11 mouse cellular contexts compared by ENCODE assay signal in the genomic region with DNA sequence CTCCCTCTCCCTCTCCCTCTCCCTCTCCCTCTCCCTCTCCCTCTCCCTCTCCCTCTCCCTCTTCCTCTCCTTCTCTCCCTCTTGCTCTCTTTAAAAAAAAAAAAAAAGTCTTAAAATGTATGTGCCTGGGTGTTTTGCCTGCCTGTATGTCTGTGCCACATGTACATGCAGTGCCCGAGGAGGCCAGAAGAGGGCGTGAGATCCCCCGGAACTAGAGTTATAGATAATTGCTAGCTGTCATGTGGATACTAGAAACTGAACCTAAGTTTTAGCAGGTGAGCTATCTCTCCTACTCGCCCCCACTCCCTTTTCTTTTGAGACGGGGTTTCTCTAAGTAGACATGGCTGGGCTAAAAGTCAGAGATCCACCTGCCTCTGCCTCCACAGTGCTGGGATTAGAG. TPM values are rescaled to one million over a fixed set of nuclear protein-coding genes. Genes with fewer than 3 reads are reported as not detected.
DNase-seq lines count a peak whose midpoint lies in the region; ATAC-seq and TF ChIP-seq lines count a peak whose summit lies in the region.
"Had no signal": no experiment of that assay in that cellular context is flagged by ENCODE, and none has a peak within 500 bp of the region (broad histone marks: within the 10 kb centered on the region; RNA-seq: fewer than 3 reads in every experiment).

No protein-coding gene starts in this region.

- peak; percentile 44 for DNase-seq in kidney, adult 2 months
- DNase-seq in kidney, postnatal 14 days: no peak
- peak; percentile 26 for DNase-seq in lung, postnatal 10 days
- no peak for DNase-seq in embryo, embryonic 10 days (ENCODE audit: low spot score)
- no peak for DNase-seq in ovary, postnatal 14 days (ENCODE audit: low spot score)
- DNase-seq: gastrocnemius, postnatal 36 days had no signal

- no peak for ATAC-seq in megakaryocyte-erythroid progenitor cell, adult 5-6 weeks (replicated peaks; ENCODE audit: low FRiP score, low TSS enrichment, poor library complexity, severe bottlenecking)

- TF ChIP-seq CTCF in kidney, adult 2 months (conservative IDR thresholded peaks at IDR 0.05; ENCODE audit: insufficient read depth, insufficient read length, low read depth, low read length): peak; percentile 58
- TF ChIP-seq CTCF in ES-Bruce4 (IDR thresholded peaks at IDR 0.05; ENCODE audit: low read depth, low read length): peak; percentile 59
- peak; percentile 40; the same call in 1 of the 2 replicates for TF ChIP-seq CTCF in bone marrow macrophage, adult 2 months (IDR thresholded peaks at IDR 0.05; ENCODE audit: low read depth, low read length)

- WGBS in kidney, adult 2 months: 38% methylated on average over 5 of the region's 5 CpGs

- no peaks in the 10 kb centered on the region for H3K27me3 ChIP-seq in kidney, adult 2 months (replicated peaks; ENCODE audit: control insufficient read depth, insufficient read depth, low read length)
- no peaks in the 10 kb centered on the region for H3K27me3 ChIP-seq in ES-Bruce4 (ENCODE audit: control insufficient read depth, insufficient read depth, low read length, poor library complexity, severe bottlenecking)

- H3K27ac ChIP-seq in kidney, adult 2 months (ENCODE audit: insufficient read depth, low read depth, low read length): no peak overlapping the region
- no peak overlapping the region for H3K27ac ChIP-seq in ES-Bruce4 (ENCODE audit: insufficient read depth, low read length)
- no peak overlapping the region for H3K27ac ChIP-seq in bone marrow macrophage, adult 2 months (ENCODE audit: insufficient read depth, low read depth, low read length)

- no peak overlapping the region for H3K9ac ChIP-seq in ES-Bruce4 (ENCODE audit: low read depth, poor library complexity, severe bottlenecking)

- no peak overlapping the region for H3K4me3 ChIP-seq in kidney, adult 2 months (ENCODE audit: insufficient read depth, low read depth, low read length)
- no peak overlapping the region for H3K4me3 ChIP-seq in ES-Bruce4 (ENCODE audit: low read depth, low read length)
- no peak overlapping the region for H3K4me3 ChIP-seq in bone marrow macrophage, adult 2 months (ENCODE audit: insufficient read depth, low read length)

- H3K4me1 ChIP-seq in kidney, adult 2 months (ENCODE audit: control insufficient read depth, insufficient read depth, low read length): no peaks in the 10 kb centered on the region
- H3K4me1 ChIP-seq in ES-Bruce4 (ENCODE audit: control insufficient read depth, insufficient read depth, low read length): no peaks in the 10 kb centered on the region
- H3K4me1 ChIP-seq in bone marrow macrophage, adult 2 months (ENCODE audit: control insufficient read depth, insufficient read depth, low read length): peaks cover 7% of the 10 kb centered on the region

- no peak for TF ChIP-seq EP300 in ES-Bruce4 (IDR thresholded peaks at IDR 0.05; ENCODE audit: insufficient read depth, low read depth, low read length)

- TF ChIP-seq POLR2A in kidney, adult 2 months (IDR thresholded peaks at IDR 0.05; ENCODE audit: low read depth, low read length): no peak
- no peak for TF ChIP-seq POLR2A in ES-Bruce4 (IDR thresholded peaks at IDR 0.05; ENCODE audit: insufficient read depth, low read length)
- TF ChIP-seq POLR2A in bone marrow macrophage, adult 2 months (IDR thresholded peaks at IDR 0.05; ENCODE audit: borderline replicate concordance, low read depth, low read length): no peak

- H3K9me3 ChIP-seq in ES-Bruce4 (replicated peaks; ENCODE audit: control insufficient read depth, insufficient read depth, low read length, poor library complexity, severe bottlenecking): no peaks in the 10 kb centered on the region

- H3K36me3 ChIP-seq in kidney, adult 2 months (ENCODE audit: control insufficient read depth, insufficient read depth, low read length): no peaks in the 10 kb centered on the region
- H3K36me3 ChIP-seq in ES-Bruce4 (ENCODE audit: control insufficient read depth, insufficient read depth, low read length, poor library complexity, severe bottlenecking): no peaks in the 10 kb centered on the region

RNA-seq across cellular contexts. Expression of a gene that starts 8.9 kb away (rescaled TPM):
- polyA plus RNA-seq in kidney, adult 2 months (2012; rRNA removed): 4.6 and 9.8 TPM in 2 replicates
- polyA plus RNA-seq in ES-Bruce4 (2011; ENCODE audit: insufficient read depth, insufficient read length, low read depth, missing spikeins): not detected in 2 replicates
- not detected in 2 replicates for polyA plus RNA-seq in bone marrow macrophage, adult 2 months (2012; ENCODE audit: insufficient read depth, insufficient read length, missing spikeins)
- total RNA-seq in megakaryocyte-erythroid progenitor cell, adult 5-6 weeks (2014; fragmentation: Nextera tagmentation): not detected in 2 replicates
- total RNA-seq in megakaryocyte-erythroid progenitor cell, adult 5-6 weeks (2017): not detected in 2 replicates

RNA-seq across cellular contexts. Expression of a gene that starts 29.1 kb away (rescaled TPM):
- 35.1 and 35.6 TPM in 2 replicates for polyA plus RNA-seq in kidney, adult 2 months (2012; rRNA removed)
- polyA plus RNA-seq in ES-Bruce4 (2011; ENCODE audit: insufficient read depth, insufficient read length, low read depth, missing spikeins): 12.4 and 16.9 TPM in 2 replicates
- 1.1 and 1.4 TPM in 2 replicates for polyA plus RNA-seq in bone marrow macrophage, adult 2 months (2012; ENCODE audit: insufficient read depth, insufficient read length, missing spikeins)
- total RNA-seq in megakaryocyte-erythroid progenitor cell, adult 5-6 weeks (2014; fragmentation: Nextera tagmentation): 0.72 TPM in 1 of 2 replicates, not detected in the other
- not detected in 2 replicates for total RNA-seq in megakaryocyte-erythroid progenitor cell, adult 5-6 weeks (2017)

RNA-seq across cellular contexts. Expression of a gene that starts 30.0 kb away (rescaled TPM):
- 2.8 TPM in 2 replicates for polyA plus RNA-seq in kidney, adult 2 months (2012; rRNA removed)
- not detected in 2 replicates for polyA plus RNA-seq in ES-Bruce4 (2011; ENCODE audit: insufficient read depth, insufficient read length, low read depth, missing spikeins)
- polyA plus RNA-seq in bone marrow macrophage, adult 2 months (2012; ENCODE audit: insufficient read depth, insufficient read length, missing spikeins): not detected in 2 replicates
- not detected in 2 replicates for total RNA-seq in megakaryocyte-erythroid progenitor cell, adult 5-6 weeks (2014; fragmentation: Nextera tagmentation)
- not detected in 2 replicates for total RNA-seq in megakaryocyte-erythroid progenitor cell, adult 5-6 weeks (2017)
- total RNA-seq: gastrocnemius, postnatal 36 days; left cerebral cortex, postnatal 14 days had no signal
- polyA plus RNA-seq: neural tube, embryonic 14.5 days had no signal

RNA-seq across cellular contexts. Expression of a gene that starts 41.9 kb away (rescaled TPM):
- polyA plus RNA-seq in kidney, adult 2 months (2012; rRNA removed): 286 and 295 TPM in 2 replicates
- 7.9 TPM in 2 replicates for polyA plus RNA-seq in ES-Bruce4 (2011; ENCODE audit: insufficient read depth, insufficient read length, low read depth, missing spikeins)
- 1.8 and 3.7 TPM in 2 replicates for polyA plus RNA-seq in bone marrow macrophage, adult 2 months (2012; ENCODE audit: insufficient read depth, insufficient read length, missing spikeins)
- total RNA-seq in megakaryocyte-erythroid progenitor cell, adult 5-6 weeks (2014; fragmentation: Nextera tagmentation): 4.8 and 11.0 TPM in 2 replicates
- total RNA-seq in megakaryocyte-erythroid progenitor cell, adult 5-6 weeks (2017): 2.9 and 3.9 TPM in 2 replicates

Comparison
In these comparisons a context has a peak if more than half of its experiments do, and no peak if none do; other contexts are left out.
1. DNase-seq: peak in kidney, adult 2 months (single experiment) and lung, postnatal 10 days (single experiment); none in kidney, postnatal 14 days (single experiment), embryo, embryonic 10 days (single experiment) and ovary, postnatal 14 days (single experiment).
2. Peak in every context shown above with its lines, with median percentiles within 50 percentile points of each other: CTCF ChIP-seq.